Mouse (Mus musculus) monocyte, adult 2 months (primary cell): ENCODE results near the gene Rps6ka2.
"Not testable (repeated sequence)": the region's sequence is repeated elsewhere in the genome, so short reads cannot be mapped to it uniquely, and the experiment has no call there.

Experiments used
- DNase-seq, 2 experiments: peaks; one replicate each; pipeline ENCODE4 v3.0.0; 2022; ENCODE audit warnings: low spot score in 2 of 2, low read depth in 1 of 2

Rps6ka2 gene

DNA sequence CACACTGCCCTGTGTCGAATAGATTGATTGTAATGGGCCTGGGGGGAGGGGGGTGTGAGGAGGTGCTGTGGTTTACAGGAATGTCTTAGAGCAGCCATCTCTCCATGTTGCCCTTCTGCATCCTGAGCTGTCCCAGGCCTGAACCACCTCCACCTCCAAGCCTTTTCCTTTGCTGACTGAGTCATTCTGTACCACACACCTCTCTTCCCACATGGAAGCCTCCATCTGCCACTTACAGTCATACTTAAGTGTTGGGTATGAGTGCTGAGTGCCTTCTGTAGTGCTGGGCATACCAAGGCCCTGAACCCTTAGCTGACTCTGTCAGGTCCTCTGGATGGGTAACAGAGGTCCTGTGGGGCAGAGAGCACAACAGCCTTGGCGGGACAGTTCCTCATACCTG is 97.9 kb downstream of the Rps6ka2 start:
- DNase-seq = no peak

DNA sequence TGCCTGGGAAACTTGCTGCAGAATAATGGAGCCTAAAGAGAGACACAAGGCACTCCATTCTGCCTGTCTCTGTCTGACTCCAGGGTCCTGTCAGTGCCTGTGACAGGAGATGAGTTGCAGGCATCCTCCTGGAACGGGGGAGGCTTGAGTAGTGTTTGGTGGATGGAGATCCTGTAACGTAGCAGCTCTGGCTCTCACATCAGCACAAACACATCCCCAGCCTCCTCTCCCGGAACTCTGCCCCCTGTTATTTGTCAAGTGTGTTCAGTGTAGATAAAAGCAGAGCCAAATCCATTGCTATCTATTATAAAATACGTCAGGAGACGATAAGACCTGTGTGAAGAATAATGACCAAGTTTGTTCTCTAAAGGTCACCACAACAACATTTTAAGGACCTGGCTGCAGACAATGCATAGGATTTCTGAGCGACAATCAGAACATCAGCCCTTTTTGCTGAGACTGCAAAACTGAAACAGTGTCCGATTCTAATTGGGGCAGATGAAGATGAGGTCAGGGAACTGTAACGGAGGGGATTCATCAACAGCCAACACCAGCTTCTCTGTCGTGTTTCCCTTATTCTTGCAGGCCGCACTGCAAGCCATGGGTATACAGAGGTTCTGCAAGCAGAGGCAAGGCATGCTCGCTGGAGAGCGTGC is 99.4 kb downstream of the Rps6ka2 start:
- DNase-seq = no peak

DNA sequence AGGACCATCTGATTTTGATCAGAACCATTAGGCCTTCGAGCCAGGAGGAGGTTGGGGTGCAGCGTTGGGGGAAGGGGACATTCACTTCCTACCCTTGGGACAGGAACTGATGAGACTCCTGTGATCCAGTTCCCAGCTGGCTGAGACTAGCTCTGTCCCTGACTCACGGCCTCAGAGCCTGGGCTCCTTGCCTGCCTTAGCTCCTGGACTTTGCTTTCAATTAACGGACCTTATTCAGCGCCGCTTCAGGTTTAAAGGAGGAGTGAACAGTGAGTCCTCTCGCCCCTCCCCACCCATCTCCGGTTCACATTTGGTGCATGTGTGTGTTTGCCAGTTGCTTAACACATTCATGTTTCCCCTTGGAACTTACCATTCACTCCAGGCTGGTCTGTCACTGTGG is 100.6 kb downstream of the Rps6ka2 start:
- DNase-seq = no peak

DNA sequence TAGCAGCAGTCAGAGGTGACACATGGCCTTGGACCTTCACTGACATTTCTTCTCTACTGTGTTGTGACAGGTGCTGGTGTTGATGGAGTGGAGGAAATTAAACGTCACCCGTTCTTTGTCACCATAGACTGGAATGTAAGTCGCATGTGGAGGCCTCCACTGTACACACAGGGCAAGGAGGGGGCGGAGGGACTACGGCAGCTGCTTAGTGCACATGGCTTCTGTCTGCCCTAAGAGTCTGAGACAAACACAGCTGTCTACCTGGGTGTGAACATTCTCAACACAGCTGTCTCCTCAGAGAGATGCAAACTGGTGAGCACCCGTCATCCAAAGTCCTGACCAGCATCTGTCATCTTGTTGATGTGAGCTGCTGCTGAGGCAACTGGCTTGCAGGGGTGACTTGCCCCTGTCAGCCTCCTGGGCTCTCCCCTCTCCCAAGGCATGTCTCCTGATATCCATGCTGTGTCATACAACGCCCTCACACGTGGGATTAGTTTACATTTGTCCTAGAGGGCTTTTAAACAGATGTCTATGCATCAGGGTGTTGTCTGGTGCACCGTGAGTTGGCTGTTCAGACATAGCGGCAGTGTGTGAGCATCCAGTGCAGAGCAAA is 101.7 kb downstream of the Rps6ka2 start:
- DNase-seq = no peak

DNA sequence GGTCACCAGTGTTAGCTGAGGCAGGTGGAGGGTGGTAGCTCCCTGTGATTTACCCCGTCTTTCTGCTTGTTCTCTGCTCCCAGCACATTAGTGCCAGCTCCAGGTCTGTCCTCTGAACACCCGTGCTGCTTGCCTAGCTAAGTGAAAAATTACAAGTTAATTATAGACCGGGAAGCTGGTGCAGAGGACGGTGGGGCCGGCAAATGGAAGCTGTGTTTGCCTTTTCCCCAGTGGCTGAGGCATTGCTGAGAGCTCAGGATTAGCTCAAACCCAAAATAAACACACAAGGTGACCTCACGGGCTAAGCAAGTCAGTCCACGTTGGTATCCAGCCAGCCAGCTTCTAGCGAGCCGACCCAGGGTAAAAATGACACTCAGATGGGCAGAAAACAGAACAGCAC is 103.1 kb downstream of the Rps6ka2 start:
- DNase-seq = no peak

DNA sequence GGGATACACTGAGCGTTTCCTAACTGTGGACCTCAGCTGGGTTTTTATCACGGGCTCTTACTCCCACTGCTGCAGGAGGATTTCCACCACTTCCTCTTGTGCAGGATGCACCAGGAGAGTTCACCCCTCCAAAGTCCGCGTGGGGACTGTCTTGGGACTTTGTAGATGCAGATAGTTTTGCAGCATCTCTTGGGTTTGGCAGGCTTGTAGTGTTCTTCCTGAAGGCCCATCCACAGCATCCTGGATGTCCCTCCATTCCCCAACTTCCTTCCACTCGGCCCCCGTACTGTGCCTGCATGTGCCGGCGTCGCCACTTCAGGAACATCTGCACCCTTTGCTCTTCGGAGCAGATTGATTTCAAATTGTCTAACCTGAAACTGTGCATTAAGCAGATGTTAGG is 103.9 kb downstream of the Rps6ka2 start:
- no peak for DNase-seq

DNA sequence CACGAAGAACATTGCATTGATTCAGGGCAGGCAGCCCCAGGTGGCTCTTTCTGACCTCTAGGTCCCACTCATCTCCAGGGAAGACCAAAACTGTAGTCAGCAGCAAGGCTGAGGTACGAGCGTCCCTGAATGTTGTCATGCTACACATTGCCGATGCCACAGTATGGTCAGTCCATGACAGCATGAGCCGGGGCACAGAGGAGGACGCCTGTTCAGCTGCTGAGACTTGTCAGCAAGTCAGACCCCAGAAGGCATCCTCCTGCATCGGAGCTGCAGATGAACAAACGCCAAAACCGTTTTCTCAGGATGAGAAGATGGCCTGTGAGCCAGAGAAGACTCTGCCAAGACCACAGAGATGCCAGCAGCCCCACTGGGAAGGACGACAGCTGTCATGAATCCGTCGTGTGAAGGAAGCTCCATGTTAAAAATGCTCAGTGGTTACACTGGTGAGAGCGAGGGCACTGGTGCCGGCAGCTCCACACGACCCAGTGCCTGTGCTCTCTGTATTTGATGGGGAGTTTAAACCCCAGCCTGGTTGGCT is 108.9 kb downstream of the Rps6ka2 start:
- DNase-seq = no peak

GRCm38 (mm10) chr17:7279251-7279650 is 109.3 kb downstream of the Rps6ka2 start:
- no peak for DNase-seq

GRCm38 (mm10) chr17:7284297-7284910 is 114.5 kb downstream of the Rps6ka2 start:
- no peak for DNase-seq

DNA sequence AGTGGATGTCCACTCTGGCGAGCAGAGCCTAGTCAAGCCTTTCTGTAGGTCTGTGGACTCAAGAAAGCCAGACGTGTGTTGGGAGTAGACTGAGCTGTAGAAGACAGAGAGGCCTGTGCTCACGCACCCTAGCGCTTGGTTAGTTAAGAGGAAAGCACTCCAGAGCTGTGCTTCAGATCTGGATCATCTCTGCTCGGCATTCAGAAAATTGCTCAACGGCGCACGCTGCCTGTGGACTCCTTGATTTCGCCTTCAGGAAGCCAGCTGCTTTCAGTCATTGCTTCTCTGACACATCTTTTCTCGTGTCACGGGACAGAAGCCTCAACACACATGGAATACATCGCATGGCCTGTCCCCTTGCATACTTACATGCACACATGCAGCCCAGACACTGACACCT is 115.4 kb downstream of the Rps6ka2 start:
- DNase-seq = no peak

DNA sequence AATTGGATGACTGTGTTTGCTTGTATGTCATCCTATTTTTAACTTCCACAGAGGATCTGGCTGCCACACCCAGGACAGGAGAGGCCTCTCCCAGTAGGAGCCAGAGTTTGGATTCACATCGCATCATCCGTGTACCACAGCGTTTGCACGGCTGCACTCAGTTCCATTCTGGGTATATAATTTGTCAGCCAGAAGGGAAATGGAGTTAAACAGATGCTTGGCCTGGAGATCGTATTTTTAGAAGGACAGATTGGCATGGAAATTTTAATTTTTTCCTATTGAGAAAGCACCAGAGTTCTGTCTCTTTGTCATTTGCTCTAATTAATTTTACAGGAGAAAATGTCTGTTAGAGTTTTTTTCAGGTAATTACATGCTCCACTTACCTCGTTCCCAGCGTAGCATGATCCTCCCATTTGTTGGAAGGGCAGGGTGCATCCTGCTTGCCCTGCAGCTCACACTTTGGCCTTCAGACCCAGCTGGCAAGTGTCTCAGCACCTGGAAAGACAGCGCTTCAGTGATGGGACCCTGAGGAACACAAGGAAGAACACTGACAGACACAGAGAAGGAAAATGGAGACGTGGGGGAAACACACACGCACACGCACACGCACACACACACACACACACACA is 116.6 kb downstream of the Rps6ka2 start:
- no peak for DNase-seq

DNA sequence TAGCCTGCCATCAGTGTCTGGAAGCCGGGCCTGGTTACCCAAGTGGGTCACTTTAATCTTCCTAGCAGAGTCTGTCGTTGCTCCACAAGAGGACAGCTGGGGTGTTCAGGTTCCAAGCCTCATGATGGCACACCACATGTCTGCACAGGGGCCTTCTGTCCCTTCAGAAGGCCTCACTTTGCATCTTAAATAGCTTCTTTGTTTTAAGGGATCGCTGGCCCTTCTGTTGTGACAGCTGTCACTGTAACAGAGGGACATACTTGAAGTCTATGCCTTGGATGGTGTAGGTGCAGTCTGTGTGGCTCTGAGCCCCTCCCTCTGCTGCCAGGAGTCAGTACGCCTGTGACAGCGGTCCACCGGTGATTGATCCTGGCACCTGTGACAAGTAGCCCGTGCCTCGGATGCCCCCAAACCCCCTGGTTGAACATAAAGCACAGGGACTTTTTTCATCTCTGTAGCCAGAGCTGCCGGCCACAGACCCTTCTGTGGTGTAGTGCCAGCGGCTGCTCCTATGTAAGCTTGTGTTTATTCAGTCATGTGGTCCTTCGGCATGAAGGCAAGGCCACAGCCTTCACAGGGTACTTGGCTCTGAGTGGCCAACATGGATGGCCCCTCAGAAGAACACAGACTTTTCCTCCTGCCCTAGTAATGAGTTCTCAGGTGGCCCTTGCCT is 122.2 kb downstream of the Rps6ka2 start:
- DNase-seq = no peak

DNA sequence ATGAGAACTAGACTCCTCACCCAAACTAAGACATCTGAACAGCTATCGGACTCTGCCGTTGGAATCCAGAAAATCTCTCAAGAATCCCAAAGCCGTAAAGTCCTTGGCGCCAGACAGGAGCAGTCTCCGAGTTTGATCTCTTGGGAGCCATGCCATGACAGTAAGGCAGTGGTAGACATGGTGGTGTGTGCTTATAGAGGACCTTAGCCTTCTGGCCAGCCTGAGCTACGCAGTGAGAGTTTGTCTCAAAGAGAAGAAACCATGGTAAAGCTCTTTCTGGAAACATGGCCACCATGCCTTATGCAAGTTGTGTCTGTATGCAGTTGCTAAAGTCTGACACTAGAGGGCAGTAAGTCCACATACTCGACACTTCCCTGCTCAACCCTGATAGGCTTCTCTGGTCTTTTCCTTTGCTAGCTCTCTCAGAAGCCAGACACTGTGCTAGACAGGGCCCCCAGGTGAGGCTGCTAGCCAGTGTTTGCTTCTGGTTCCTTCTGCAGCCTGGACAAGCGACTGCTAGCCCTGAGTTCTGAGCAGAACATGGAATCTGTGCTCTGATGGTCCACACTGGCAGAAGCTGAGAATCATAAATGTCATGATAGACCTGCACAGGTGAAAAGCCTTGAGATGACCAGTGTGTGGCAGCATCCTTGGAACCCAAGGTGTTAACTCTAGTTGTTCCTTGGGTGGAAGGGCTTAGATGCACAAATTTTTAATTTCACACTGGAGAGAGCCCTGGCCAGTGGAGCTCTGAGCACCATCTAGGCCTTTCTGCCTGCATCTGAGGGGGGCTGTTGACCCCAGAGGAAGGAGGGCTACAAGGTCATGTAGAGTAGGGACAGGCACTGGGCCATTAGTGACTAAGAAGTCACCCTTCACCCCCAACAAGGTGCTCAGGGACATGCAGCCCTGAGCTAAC is 136.6 kb downstream of the Rps6ka2 start:
- DNase-seq = peak in 1 of 2 experiments; percentile 21

GRCm38 (mm10) chr17:7315693-7316382 is 145.9 kb downstream of the Rps6ka2 start:
- DNase-seq = peak in 1 of 2 experiments; percentile 50

- DNase-seq = not testable (repeated sequence)
Measured at GRCm38 (mm10) chr17:7319789-7320188, 149.9 kb downstream of the Rps6ka2 start.

GRCm38 (mm10) chr17:7324346-7324745 is 154.4 kb downstream of the Rps6ka2 start, which contains the start of gene Tcp10a:
TSS of gene Tcp10a (plus strand) at chr17:7324646.
- not testable (repeated sequence) for DNase-seq

DNA sequence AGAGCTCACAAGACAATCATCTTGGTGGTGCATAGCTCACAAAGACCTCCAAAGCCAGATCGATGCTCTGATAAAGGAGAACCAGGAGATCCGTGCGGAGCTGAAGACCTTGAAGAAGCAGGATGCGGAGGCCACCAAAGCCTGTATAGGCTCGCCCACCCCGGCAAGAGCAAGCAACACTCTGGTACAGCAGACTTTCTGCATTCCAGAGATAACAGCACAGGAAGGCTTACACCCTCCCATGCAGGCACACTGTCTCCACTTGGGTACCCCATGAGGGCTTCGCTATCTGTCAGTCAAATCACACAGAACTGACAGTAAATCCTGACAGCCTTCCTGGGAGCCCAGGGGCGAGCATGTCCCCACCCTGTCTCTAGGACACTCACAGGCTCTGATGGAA is 156.5 kb downstream of the Rps6ka2 start:
- DNase-seq = not testable (repeated sequence)

DNA sequence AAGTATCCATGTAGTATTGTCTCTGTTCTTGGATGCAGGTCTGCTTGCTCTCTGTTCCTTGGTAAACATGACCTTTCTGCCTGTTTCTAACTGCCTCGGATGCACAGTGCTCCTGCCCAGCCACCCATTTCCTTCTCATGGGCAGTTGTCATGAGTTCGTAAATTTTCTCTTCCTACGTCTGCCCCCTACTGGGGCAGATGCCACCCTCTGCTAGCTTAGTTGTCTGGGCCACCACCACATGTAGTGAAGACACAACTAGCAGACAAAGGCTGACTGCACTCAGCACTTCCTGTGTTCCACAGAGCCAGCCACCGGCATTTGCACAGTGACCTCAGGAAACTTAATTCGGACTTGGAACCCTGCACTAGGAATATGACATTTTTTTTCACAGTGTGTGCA is 162.8 kb downstream of the Rps6ka2 start:
- not testable (repeated sequence) for DNase-seq

- DNase-seq = not testable (repeated sequence)
Measured at GRCm38 (mm10) chr17:7337381-7337780, 167.5 kb downstream of the Rps6ka2 start.
